Mouse (Mus musculus): ENCODE measurements at regions not wholly inside any gene's neighbourhood (a gene's known extent, or its start where the extent isn't known, plus 50 kb on each side); places are given as distances from the start of the nearest gene placed in this dataset.

DNA sequence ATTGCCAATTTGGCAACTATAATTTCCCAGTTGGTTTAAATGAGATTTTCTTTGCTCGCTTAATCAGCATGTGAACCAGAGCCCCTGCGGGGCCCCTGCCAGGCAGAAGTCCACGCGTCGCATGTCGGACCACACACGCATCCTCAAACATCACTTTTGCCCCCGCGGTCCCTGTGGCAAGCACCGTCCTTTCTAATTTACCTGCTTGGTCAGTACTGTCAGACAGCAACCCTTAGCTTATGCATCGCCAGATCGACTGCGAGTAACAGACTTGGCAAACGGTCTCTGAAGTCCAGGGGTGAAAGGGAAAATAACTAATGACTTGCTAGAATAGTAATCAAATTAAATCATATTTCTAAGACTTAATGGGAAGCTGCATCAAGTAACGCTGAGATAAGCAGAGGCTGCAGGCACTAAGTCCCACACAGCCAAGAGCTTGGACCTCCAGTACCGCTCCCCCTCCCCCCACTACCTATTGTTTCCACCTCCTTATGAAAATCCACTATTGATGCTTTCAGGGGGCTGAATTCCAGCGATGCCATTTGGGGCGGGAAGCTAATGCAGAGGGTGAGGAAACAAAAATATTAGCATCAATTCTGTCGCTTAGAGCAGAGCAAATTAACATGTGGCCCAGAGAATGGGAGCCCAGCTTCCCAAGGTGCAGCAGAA lies 142.0 kb upstream of the Cntnap4 start:
- Histone ChIP-seq H3K4me1 (ENCODE audit: control insufficient read depth in 1 of 2, insufficient read depth in 2 of 2, low read length in 2 of 2) (no peaks in the 10 kb centered on the region), H3K27me3 (ENCODE audit: control insufficient read depth in 1 of 2, insufficient read depth in 2 of 2, low read length in 2 of 2) (no peaks in the 10 kb centered on the region), H3K9me3 (replicated peaks; ENCODE audit: insufficient read depth, low read length) (no peaks in the 10 kb centered on the region), H3K79me2 (ENCODE audit: control insufficient read depth, insufficient read depth, low read length, poor library complexity) (no peaks in the 10 kb centered on the region), H3K9ac (ENCODE audit: control insufficient read depth, low read depth, low read length, poor library complexity, severe bottlenecking) (no peak overlapping the region), H3K27ac (ENCODE audit: control insufficient read depth, low read depth, low read length) (no peak overlapping the region), H3K4me3 (ENCODE audit: control insufficient read depth in 1 of 2, insufficient read depth in 1 of 2, low read depth in 2 of 2, low read length in 2 of 2) (no peak overlapping the region), H3K36me3 (ENCODE audit: control insufficient read depth in 1 of 2, insufficient read depth in 2 of 2, low read length in 2 of 2) (no peaks in the 10 kb centered on the region)
- no peak for DNase-seq (ENCODE audit: low read depth, low spot score)
- TF ChIP-seq ZKSCAN1 (IDR thresholded peaks at IDR 0.05; ENCODE audit: low read depth, low read length), result no peak
- TF ChIP-seq EP300 (IDR thresholded peaks at IDR 0.05; ENCODE audit: low read depth in 1 of 2, low read length in 2 of 2), result no peak
- no peak for TF ChIP-seq MAZ (IDR thresholded peaks at IDR 0.05; ENCODE audit: low read depth, low read length)
- TF ChIP-seq MAX (IDR thresholded peaks at IDR 0.05; ENCODE audit: low read length), result no peak
- TF ChIP-seq BHLHE40 (IDR thresholded peaks at IDR 0.05; ENCODE audit: borderline replicate concordance, low read depth, low read length), result no peak
- no peak for TF ChIP-seq MAFK (IDR thresholded peaks at IDR 0.05; ENCODE audit: borderline replicate concordance, low read depth, low read length)
- TF ChIP-seq CHD1 (IDR thresholded peaks at IDR 0.05; ENCODE audit: low read depth, low read length), result no peak
- TF ChIP-seq POLR2AphosphoS5 (IDR thresholded peaks at IDR 0.05; ENCODE audit: borderline replicate concordance, low read depth, low read length), result no peak
- no peak for TF ChIP-seq TBP (IDR thresholded peaks at IDR 0.05; ENCODE audit: low read depth, low read length)
- no peak for TF ChIP-seq UBTF (IDR thresholded peaks at IDR 0.05; ENCODE audit: borderline replicate concordance, insufficient read depth, low read depth, low read length)

DNA sequence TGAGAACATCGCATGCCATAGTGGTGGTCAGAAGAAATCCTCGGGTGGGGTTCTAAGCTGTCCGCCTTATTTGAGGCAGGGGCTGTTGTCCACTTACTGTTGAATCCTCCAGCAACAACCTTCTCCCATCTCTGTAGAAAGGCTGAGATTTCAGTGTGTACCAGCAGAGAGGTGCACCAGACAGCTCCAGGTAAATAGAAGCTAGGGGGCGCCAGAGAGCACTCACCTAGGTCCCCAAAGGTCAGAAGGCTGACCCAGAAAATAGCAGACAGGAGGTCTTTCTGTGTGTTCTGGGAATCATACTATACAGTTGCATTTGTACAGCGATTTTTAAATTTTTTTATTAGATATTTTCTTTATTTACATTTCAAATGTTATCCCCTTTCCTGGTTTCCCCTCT lies 157.9 kb upstream of the Cntnap4 start:
- no peaks in the 10 kb centered on the region for H3K4me1 ChIP-seq (ENCODE audit: control insufficient read depth in 1 of 2, insufficient read depth in 2 of 2, low read length in 2 of 2)
- H3K9me3 ChIP-seq (replicated peaks; ENCODE audit: insufficient read depth, low read length), result no peaks in the 10 kb centered on the region
- H3K4me3 ChIP-seq (ENCODE audit: control insufficient read depth in 1 of 2, insufficient read depth in 1 of 2, low read depth in 2 of 2, low read length in 2 of 2), result no peak overlapping the region
- no peaks in the 10 kb centered on the region for H3K36me3 ChIP-seq (ENCODE audit: control insufficient read depth in 1 of 2, insufficient read depth in 2 of 2, low read length in 2 of 2)
- no peaks in the 10 kb centered on the region for H3K79me2 ChIP-seq (ENCODE audit: control insufficient read depth, insufficient read depth, low read length, poor library complexity)
- DNase-seq (ENCODE audit: low read depth, low spot score), result no peak
- no peaks in the 10 kb centered on the region for H3K27me3 ChIP-seq (ENCODE audit: control insufficient read depth in 1 of 2, insufficient read depth in 2 of 2, low read length in 2 of 2)
- no peak for TF ChIP-seq RAD21 (IDR thresholded peaks at IDR 0.05; ENCODE audit: low read depth, low read length)
- TF ChIP-seq CTCF (IDR thresholded peaks at IDR 0.05 in 2 of 3, conservative IDR thresholded peaks at IDR 0.05 in 1 of 3; ENCODE audit: control insufficient read depth in 1 of 3, insufficient read depth in 1 of 3, low read depth in 2 of 3, low read length in 3 of 3, poor library complexity in 1 of 3, severe bottlenecking in 1 of 3), result peak; percentile 1 to 21 (median 12); a peak in 1 of 6 replicates
- H3K27ac ChIP-seq (ENCODE audit: control insufficient read depth, low read depth, low read length), result no peak overlapping the region
- no peak overlapping the region for H3K9ac ChIP-seq (ENCODE audit: control insufficient read depth, low read depth, low read length, poor library complexity, severe bottlenecking)

DNA sequence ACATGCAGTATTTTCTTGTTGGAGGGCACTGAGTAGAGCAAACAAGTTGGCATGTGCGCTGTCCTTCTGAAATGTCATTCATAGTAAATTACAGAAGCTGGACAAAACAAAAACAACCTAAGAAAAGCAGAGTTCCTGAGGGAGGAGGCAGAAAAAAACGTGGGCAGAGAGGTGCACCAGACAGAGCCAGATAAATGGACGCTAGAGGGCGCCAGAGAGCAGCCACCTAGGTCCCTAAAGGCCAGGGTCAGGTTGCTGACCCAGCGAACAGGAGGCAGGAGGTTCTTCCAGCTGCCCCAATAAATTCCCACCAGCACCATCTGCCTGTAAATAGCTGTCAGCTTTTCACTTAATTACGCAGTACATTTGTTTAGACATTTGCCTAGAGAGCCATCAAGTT lies 158.6 kb upstream of the Cntnap4 start:
- H3K4me1 ChIP-seq (ENCODE audit: control insufficient read depth in 1 of 2, insufficient read depth in 2 of 2, low read length in 2 of 2), result no peaks in the 10 kb centered on the region
- H3K4me3 ChIP-seq (ENCODE audit: control insufficient read depth in 1 of 2, insufficient read depth in 1 of 2, low read depth in 2 of 2, low read length in 2 of 2), result no peak overlapping the region
- H3K36me3 ChIP-seq (ENCODE audit: control insufficient read depth in 1 of 2, insufficient read depth in 2 of 2, low read length in 2 of 2), result no peaks in the 10 kb centered on the region
- TF ChIP-seq SMC3 (IDR thresholded peaks at IDR 0.05; ENCODE audit: low read depth, low read length) (peak; percentile 36; the same call in 1 of the 2 replicates), TCF12 (IDR thresholded peaks at IDR 0.05; ENCODE audit: low read depth, low read length) (no peak), HCFC1 (IDR thresholded peaks at IDR 0.05; ENCODE audit: low read depth, low read length) (no peak), CTCF (IDR thresholded peaks at IDR 0.05 in 2 of 3, conservative IDR thresholded peaks at IDR 0.05 in 1 of 3; ENCODE audit: control insufficient read depth in 1 of 3, insufficient read depth in 1 of 3, low read depth in 2 of 3, low read length in 3 of 3, poor library complexity in 1 of 3, severe bottlenecking in 1 of 3) (peak; percentile 43 to 74 (median 60)), RAD21 (IDR thresholded peaks at IDR 0.05; ENCODE audit: low read depth, low read length) (peak; percentile 8; the same call in 1 of the 2 replicates)
- H3K79me2 ChIP-seq (ENCODE audit: control insufficient read depth, insufficient read depth, low read length, poor library complexity), result no peaks in the 10 kb centered on the region
- no peak overlapping the region for H3K9ac ChIP-seq (ENCODE audit: control insufficient read depth, low read depth, low read length, poor library complexity, severe bottlenecking)
- peak; percentile 27 for DNase-seq (ENCODE audit: low read depth, low spot score)
- H3K27ac ChIP-seq (ENCODE audit: control insufficient read depth, low read depth, low read length), result no peak overlapping the region
- H3K27me3 ChIP-seq (ENCODE audit: control insufficient read depth in 1 of 2, insufficient read depth in 2 of 2, low read length in 2 of 2), result no peaks in the 10 kb centered on the region
- H3K9me3 ChIP-seq (replicated peaks; ENCODE audit: insufficient read depth, low read length), result no peaks in the 10 kb centered on the region
